ENCODE assay signal across 8 mouse cellular contexts in genomic region chr7:40622811-40623210, GRCm38 (mm10).
DNase-seq lines count a peak whose midpoint lies in the region; ATAC-seq lines count a peak whose summit lies in the region.
"Had no signal": no experiment of that assay in that cellular context is flagged by ENCODE, and none has a peak within 500 bp of the region (broad histone marks: within the 10 kb centered on the region; RNA-seq: fewer than 3 reads in every experiment).

No protein-coding gene starts in this region.

- H3K4me2 ChIP-seq in limb, embryonic 13.5 days (replicated peaks), result no peak overlapping the region
- H3K4me2 ChIP-seq: embryonic facial prominence, embryonic 13.5 days had no signal

- H3K27ac ChIP-seq in limb, embryonic 13.5 days, result no peak overlapping the region
- H3K27ac ChIP-seq in limb, embryonic 10.5 days, result no peak overlapping the region
- H3K27ac ChIP-seq: embryonic facial prominence, embryonic 13.5 days had no signal

- H3K27me3 ChIP-seq in limb, embryonic 13.5 days, result no peaks in the 10 kb centered on the region
- no peaks in the 10 kb centered on the region for H3K27me3 ChIP-seq in limb, embryonic 10.5 days (ENCODE audit: low read depth, poor library complexity, severe bottlenecking)
- H3K27me3 ChIP-seq: embryonic facial prominence, embryonic 13.5 days had no signal

- H3K36me3 ChIP-seq in limb, embryonic 13.5 days, result no peaks in the 10 kb centered on the region
- no peaks in the 10 kb centered on the region for H3K36me3 ChIP-seq in limb, embryonic 10.5 days
- H3K36me3 ChIP-seq: embryonic facial prominence, embryonic 13.5 days had no signal

- no peak overlapping the region for H3K4me3 ChIP-seq in limb, embryonic 13.5 days
- H3K4me3 ChIP-seq in limb, embryonic 10.5 days, result no peak overlapping the region
- H3K4me3 ChIP-seq: embryonic facial prominence, embryonic 13.5 days had no signal

- no peaks in the 10 kb centered on the region for H3K9me3 ChIP-seq in limb, embryonic 13.5 days
- no peaks in the 10 kb centered on the region for H3K9me3 ChIP-seq in limb, embryonic 10.5 days (replicated peaks)
- H3K9me3 ChIP-seq: embryonic facial prominence, embryonic 13.5 days had no signal

- peak; percentile 81 for ATAC-seq in limb, embryonic 13.5 days (ENCODE audit: low FRiP score, low read depth)

- no peak overlapping the region for H3K9ac ChIP-seq in limb, embryonic 13.5 days
- H3K9ac ChIP-seq: embryonic facial prominence, embryonic 13.5 days had no signal

- WGBS in limb, embryonic 13.5 days, result 42% methylated on average over 3 of the region's 3 CpGs
- WGBS in limb, embryonic 10.5 days, result 88% methylated on average over 3 of the region's 3 CpGs

- no peak for DNase-seq in limb, embryonic 10.5 days (ENCODE audit: low spot score)
- peak; percentile 72 to 91 for DNase-seq in frontal cortex, postnatal 36 days (ENCODE audit: low spot score in 2 of 2)
- DNase-seq in kidney, postnatal 4 days, result peak; percentile 71 to 80
- DNase-seq in right cerebral cortex, adult 18-20 months, result peak; percentile 88
- DNase-seq in cerebellum, adult 9-10 months, result no peak
- no peak for DNase-seq in thymus, postnatal 25 days

- peaks cover 10% of the 10 kb centered on the region; the same call in 1 of the 2 replicates for H3K4me1 ChIP-seq in limb, embryonic 13.5 days
- no peaks in the 10 kb centered on the region for H3K4me1 ChIP-seq in limb, embryonic 10.5 days
- H3K4me1 ChIP-seq: embryonic facial prominence, embryonic 13.5 days had no signal

Comparison
In these comparisons a context has a peak if more than half of its experiments do, and no peak if none do; other contexts are left out.
1. DNase-seq: peak in frontal cortex, postnatal 36 days (2 of 2), kidney, postnatal 4 days (2 of 2) and right cerebral cortex, adult 18-20 months (single experiment); none in limb, embryonic 10.5 days (single experiment), cerebellum, adult 9-10 months (single experiment) and thymus, postnatal 25 days (single experiment).